Mouse (Mus musculus) right cerebral cortex, adult 18-20 months (tissue): ENCODE data around the gene Prex1.
A peak's percentile ranks its signal among the peaks of the same experiment; 100 is the strongest.

ENCODE experiments used
- DNase-seq: peaks from one replicate; pipeline ENCODE4 v3.0.0; 2022; ENCODE audit warnings: mixed read lengths

Prex1 gene

GRCm38 (mm10) chr2:166683885-166684544 is 29.6 kb downstream of the Prex1 start:
- DNase-seq, result no peak

- no peak for DNase-seq
Observed at GRCm38 (mm10) chr2:166682866-166683265, 30.8 kb downstream of the Prex1 start.

GRCm38 (mm10) chr2:166678959-166679759 is 34.5 kb downstream of the Prex1 start:
- no peak for DNase-seq

GRCm38 (mm10) chr2:166676933-166677332 is 36.7 kb downstream of the Prex1 start:
- DNase-seq, result no peak

- peak; percentile 70 for DNase-seq
Observed at GRCm38 (mm10) chr2:166676498-166676897, 37.1 kb downstream of the Prex1 start.

- DNase-seq, result no peak
Observed at GRCm38 (mm10) chr2:166675588-166676444, 37.8 kb downstream of the Prex1 start.

- DNase-seq, result no peak
Observed at GRCm38 (mm10) chr2:166674693-166675092, 38.9 kb downstream of the Prex1 start.

GRCm38 (mm10) chr2:166673951-166674350 is 39.7 kb downstream of the Prex1 start:
- DNase-seq, result no peak

GRCm38 (mm10) chr2:166672171-166672965 is 41.3 kb downstream of the Prex1 start:
- DNase-seq, result no peak

GRCm38 (mm10) chr2:166671614-166672013 is 42.0 kb downstream of the Prex1 start:
- no peak for DNase-seq

GRCm38 (mm10) chr2:166671019-166671418 is 42.6 kb downstream of the Prex1 start:
- no peak for DNase-seq

- DNase-seq, result no peak
Observed at GRCm38 (mm10) chr2:166669922-166670321, 43.7 kb downstream of the Prex1 start.

- DNase-seq, result peak; percentile 79
Observed at GRCm38 (mm10) chr2:166667790-166668695, 45.6 kb downstream of the Prex1 start.

GRCm38 (mm10) chr2:166666175-166666574 is 47.5 kb downstream of the Prex1 start:
- no peak for DNase-seq

GRCm38 (mm10) chr2:166665244-166665922 is 48.2 kb downstream of the Prex1 start:
- no peak for DNase-seq

GRCm38 (mm10) chr2:166664506-166664905 is 49.1 kb downstream of the Prex1 start:
- peak; percentile 75 for DNase-seq

GRCm38 (mm10) chr2:166663250-166663961 is 50.2 kb downstream of the Prex1 start:
- DNase-seq, result no peak

- peak; percentile 55 for DNase-seq
Observed at GRCm38 (mm10) chr2:166662595-166663160, 51.0 kb downstream of the Prex1 start.

GRCm38 (mm10) chr2:166661971-166662370 is 51.7 kb downstream of the Prex1 start:
- DNase-seq, result no peak

GRCm38 (mm10) chr2:166661498-166661897 is 52.1 kb downstream of the Prex1 start:
- no peak for DNase-seq
